Mouse (Mus musculus): ENCODE data around the gene Gcnt2. TPM values are rescaled to one million over a fixed set of nuclear protein-coding genes. Genes with fewer than 3 reads are reported as not detected.

Gcnt2 gene
- polyA plus RNA-seq, 1 experiment, result 5.5 TPM

GRCm38 (mm10) chr13:40928192-40928898 is 68.8 kb downstream of the Gcnt2 start:
- no peak for DNase-seq (ENCODE audit: low read depth, low spot score)
- WGBS, result 27% methylated on average over 9 of the region's 9 CpGs

GRCm38 (mm10) chr13:40931871-40932270 is 72.3 kb downstream of the Gcnt2 start:
- WGBS, result no CpG with 5 or more reads among the region's 2 CpGs

GRCm38 (mm10) chr13:40932573-40932972 is 73.0 kb downstream of the Gcnt2 start:
- no peak for DNase-seq (ENCODE audit: low read depth, low spot score)
- WGBS, result 52% methylated on average over 5 of the region's 5 CpGs

More at GRCm38 (mm10) chr13:40931871-40932270, 72.3 kb downstream of the Gcnt2 start:
- peak; percentile 54 for DNase-seq (ENCODE audit: low read depth, low spot score)

GRCm38 (mm10) chr13:40934341-40934740 is 74.8 kb downstream of the Gcnt2 start:
- WGBS, result 55% methylated on average over 3 of the region's 3 CpGs
- DNase-seq (ENCODE audit: low read depth, low spot score), result no peak

GRCm38 (mm10) chr13:40937586-40937985 is 78.0 kb downstream of the Gcnt2 start:
- DNase-seq (ENCODE audit: low read depth, low spot score), result no peak
- 84% methylated on average over 5 of the region's 5 CpGs for WGBS

- no peak for DNase-seq (ENCODE audit: low read depth, low spot score)
Measured at GRCm38 (mm10) chr13:40938485-40939357, 79.2 kb downstream of the Gcnt2 start.

GRCm38 (mm10) chr13:40943066-40943465 is 83.5 kb downstream of the Gcnt2 start:
- WGBS, result 46% methylated on average over 1 of the region's 1 CpGs
- DNase-seq (ENCODE audit: low read depth, low spot score), result no peak

More at GRCm38 (mm10) chr13:40938485-40939357, 79.2 kb downstream of the Gcnt2 start:
- 55% methylated on average over 11 of the region's 11 CpGs for WGBS

GRCm38 (mm10) chr13:40943936-40944335 is 84.4 kb downstream of the Gcnt2 start:
- WGBS, result 71% methylated on average over 5 of the region's 5 CpGs
- no peak for DNase-seq (ENCODE audit: low read depth, low spot score)

- WGBS, result 60% methylated on average over 3 of the region's 3 CpGs
- no peak for DNase-seq (ENCODE audit: low read depth, low spot score)
Measured at GRCm38 (mm10) chr13:40944346-40944745, 84.8 kb downstream of the Gcnt2 start.

- DNase-seq (ENCODE audit: low read depth, low spot score), result no peak
- WGBS, result 62% methylated on average over 3 of the region's 3 CpGs
Measured at GRCm38 (mm10) chr13:40946513-40946912, 87.0 kb downstream of the Gcnt2 start.

- 67% methylated on average over 7 of the region's 7 CpGs for WGBS
- no peak for DNase-seq (ENCODE audit: low read depth, low spot score)
Measured at GRCm38 (mm10) chr13:40947538-40948205, 88.1 kb downstream of the Gcnt2 start.

- WGBS, result 76% methylated on average over 10 of the region's 10 CpGs
- no peak for DNase-seq (ENCODE audit: low read depth, low spot score)
Measured at GRCm38 (mm10) chr13:40951386-40951976, 91.9 kb downstream of the Gcnt2 start.

GRCm38 (mm10) chr13:40953231-40953630 is 93.7 kb downstream of the Gcnt2 start:
- no peak for DNase-seq (ENCODE audit: low read depth, low spot score)
- 52% methylated on average over 6 of the region's 6 CpGs for WGBS

- DNase-seq (ENCODE audit: low read depth, low spot score), result no peak
- 58% methylated on average over 7 of the region's 7 CpGs for WGBS
Measured at GRCm38 (mm10) chr13:40955773-40956172, 96.2 kb downstream of the Gcnt2 start.

- WGBS, result 90% methylated on average over 10 of the region's 10 CpGs
- no peak for DNase-seq (ENCODE audit: low read depth, low spot score)
Measured at GRCm38 (mm10) chr13:40967609-40968008, 108.1 kb downstream of the Gcnt2 start.

- WGBS, result 69% methylated on average over 5 of the region's 5 CpGs
- no peak for DNase-seq (ENCODE audit: low read depth, low spot score)
Measured at GRCm38 (mm10) chr13:40968564-40968963, 109.0 kb downstream of the Gcnt2 start.

GRCm38 (mm10) chr13:40969761-40970390 is 110.3 kb downstream of the Gcnt2 start:
- no peak for DNase-seq (ENCODE audit: low read depth, low spot score)
- WGBS, result 72% methylated on average over 4 of the region's 4 CpGs

GRCm38 (mm10) chr13:40971261-40971660 is 111.7 kb downstream of the Gcnt2 start:
- DNase-seq (ENCODE audit: low read depth, low spot score), result no peak
- 69% methylated on average over 5 of the region's 5 CpGs for WGBS

- WGBS, result 81% methylated on average over 2 of the region's 2 CpGs
- no peak for DNase-seq (ENCODE audit: low read depth, low spot score)
Measured at GRCm38 (mm10) chr13:40971831-40972230, 112.3 kb downstream of the Gcnt2 start.
